Mouse (Mus musculus): Measurements from ENCODE around the gene Brd3. TPM values are rescaled to one million over a fixed set of nuclear protein-coding genes. Genes with fewer than 3 reads are reported as not detected.
A peak's percentile ranks its signal among the peaks of the same experiment; 100 is the strongest.

Gene Brd3
- polyA plus RNA-seq, 1 experiment from 2014 or later: 126 TPM

GRCm38 (mm10) chr2:27413936-27414657 lies 93.4 kb downstream of the Brd3 start:
- peak overlapping the region; percentile 54; the same call in 1 of the 2 replicates for H3K27ac ChIP-seq (ENCODE audit: low read depth)
- peak; percentile 65 for ATAC-seq (ENCODE audit: insufficient read depth)
- peaks cover 67% of the 10 kb centered on the region for H3K4me1 ChIP-seq (ENCODE audit: insufficient read depth)
- H3K4me2 ChIP-seq: peak overlapping the region; percentile 34
- no peak for TF ChIP-seq CTCF (IDR thresholded peaks at IDR 0.05; ENCODE audit: low read depth)
- WGBS: 23% methylated on average over 16 of the region's 16 CpGs
- H3K27me3 ChIP-seq (ENCODE audit: insufficient read depth, low read length): no peaks in the 10 kb centered on the region
- H3K9me3 ChIP-seq (ENCODE audit: low read depth, low read length): no peaks in the 10 kb centered on the region
- peak; percentile 53 for DNase-seq
- no peaks in the 10 kb centered on the region for H3K36me3 ChIP-seq (ENCODE audit: insufficient read depth)
- no peak overlapping the region for H3K4me3 ChIP-seq (ENCODE audit: low read depth, low read length)
- H3K9ac ChIP-seq: no peak overlapping the region; the same call in 1 of the 2 replicates

DNA sequence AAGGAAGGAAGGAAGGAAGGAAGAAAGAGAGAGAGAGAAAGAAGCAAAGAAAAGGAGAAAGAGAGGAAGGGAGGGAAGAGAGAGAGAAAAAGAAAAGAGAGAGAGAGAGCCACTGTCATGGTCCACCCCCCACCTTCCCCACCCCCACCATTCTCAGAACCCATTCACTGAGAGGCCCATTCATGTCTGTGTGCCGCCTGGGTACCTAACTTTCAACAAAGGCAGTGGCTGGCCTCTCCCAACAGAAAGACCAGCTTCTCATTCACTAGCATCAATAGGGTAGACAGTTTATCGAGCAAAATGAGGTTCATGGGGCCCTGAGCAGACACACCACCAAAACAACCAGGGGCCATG lies 93.9 kb downstream of the Brd3 start:
- DNase-seq (no peak), ATAC-seq (ENCODE audit: insufficient read depth) (no peak)
- Histone ChIP-seq H3K27me3 (ENCODE audit: insufficient read depth, low read length) (no peaks in the 10 kb centered on the region), H3K36me3 (ENCODE audit: insufficient read depth) (no peaks in the 10 kb centered on the region), H3K9me3 (ENCODE audit: low read depth, low read length) (no peaks in the 10 kb centered on the region), H3K4me3 (ENCODE audit: low read depth, low read length) (no peak overlapping the region), H3K4me2 (peak overlapping the region; percentile 34; the same call in 1 of the 2 replicates), H3K9ac (no peak overlapping the region), H3K27ac (ENCODE audit: low read depth) (peak overlapping the region; percentile 54; the same call in 1 of the 2 replicates), H3K4me1 (ENCODE audit: insufficient read depth) (peaks cover 62% of the 10 kb centered on the region)
- 40% methylated on average over 2 of the region's 2 CpGs for WGBS
- no peak for TF ChIP-seq CTCF (IDR thresholded peaks at IDR 0.05; ENCODE audit: low read depth)

DNA sequence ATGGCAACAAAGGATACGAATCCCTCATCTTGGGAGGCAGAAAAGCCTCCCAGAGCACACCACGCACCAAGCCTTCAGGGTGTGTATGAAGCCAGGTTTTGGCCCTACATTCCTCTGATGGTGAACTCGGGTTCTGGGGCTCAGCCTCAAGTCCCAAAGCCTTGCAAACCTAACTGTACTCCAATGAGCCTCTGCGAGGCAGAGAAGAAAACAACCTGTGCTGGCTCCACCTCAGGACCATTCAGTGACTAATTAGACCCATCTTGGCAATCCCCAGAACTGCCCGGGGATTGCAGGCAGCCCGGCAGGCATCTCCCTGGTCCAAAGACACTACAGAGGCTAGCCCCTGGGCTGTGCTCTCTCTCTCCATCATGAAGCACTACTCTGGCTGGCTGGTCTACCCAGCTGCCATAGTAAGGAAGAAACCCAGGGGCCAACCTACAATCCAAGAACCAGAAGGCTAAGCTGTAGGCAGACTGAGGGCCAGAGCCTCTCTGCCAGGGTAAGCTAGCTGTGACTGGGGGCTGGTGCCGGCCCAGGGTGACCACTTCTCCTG lies 95.1 kb downstream of the Brd3 start:
- H3K4me3 ChIP-seq (ENCODE audit: low read depth, low read length): no peak overlapping the region
- H3K9me3 ChIP-seq (ENCODE audit: low read depth, low read length): no peaks in the 10 kb centered on the region
- WGBS: 13% methylated on average over 7 of the region's 7 CpGs
- peaks cover 51% of the 10 kb centered on the region for H3K4me1 ChIP-seq (ENCODE audit: insufficient read depth)
- H3K27ac ChIP-seq (ENCODE audit: low read depth): peak overlapping the region; percentile 65; the same call in 1 of the 2 replicates
- peak overlapping the region; percentile 10 for H3K4me2 ChIP-seq
- TF ChIP-seq CTCF (IDR thresholded peaks at IDR 0.05; ENCODE audit: low read depth): no peak
- peak; percentile 7; the same call in 1 of the 2 replicates for ATAC-seq (ENCODE audit: insufficient read depth)
- H3K9ac ChIP-seq: no peak overlapping the region
- DNase-seq: no peak
- no peaks in the 10 kb centered on the region for H3K36me3 ChIP-seq (ENCODE audit: insufficient read depth)
- no peaks in the 10 kb centered on the region for H3K27me3 ChIP-seq (ENCODE audit: insufficient read depth, low read length)

DNA sequence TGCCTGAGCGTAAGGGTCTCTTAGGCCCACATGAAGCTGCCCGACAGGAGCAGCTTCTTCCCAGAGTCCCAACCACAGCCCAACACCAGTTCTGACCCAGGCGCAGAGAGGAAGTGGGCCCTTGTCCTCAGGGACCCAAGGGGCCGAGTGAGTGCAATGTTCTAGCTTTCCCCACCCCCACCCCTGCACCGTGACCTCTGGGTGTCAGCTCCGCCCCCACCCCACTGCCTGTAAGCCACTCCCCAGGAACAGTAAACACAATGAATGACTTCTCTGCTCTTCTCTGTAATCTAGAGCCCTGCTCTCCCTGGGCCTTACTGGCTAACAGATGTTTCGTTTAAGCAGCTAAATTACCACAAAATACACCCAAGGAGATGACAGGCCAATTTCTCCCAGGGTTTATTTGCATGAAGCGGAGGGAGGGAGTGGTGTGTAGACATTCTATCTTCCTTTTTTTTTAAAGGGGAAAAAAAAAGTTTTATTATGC lies 95.7 kb downstream of the Brd3 start:
- ATAC-seq (ENCODE audit: insufficient read depth): peak; percentile 83
- DNase-seq: peak; percentile 78
- peak overlapping the region; percentile 65 for H3K27ac ChIP-seq (ENCODE audit: low read depth)
- peaks cover 51% of the 10 kb centered on the region for H3K4me1 ChIP-seq (ENCODE audit: insufficient read depth)
- no peak for TF ChIP-seq CTCF (IDR thresholded peaks at IDR 0.05; ENCODE audit: low read depth)
- H3K9me3 ChIP-seq (ENCODE audit: low read depth, low read length): no peaks in the 10 kb centered on the region
- WGBS: 10% methylated on average over 8 of the region's 8 CpGs
- H3K4me3 ChIP-seq (ENCODE audit: low read depth, low read length): no peak overlapping the region
- H3K4me2 ChIP-seq: no peak overlapping the region
- no peaks in the 10 kb centered on the region for H3K27me3 ChIP-seq (ENCODE audit: insufficient read depth, low read length)
- no peak overlapping the region for H3K9ac ChIP-seq
- no peaks in the 10 kb centered on the region for H3K36me3 ChIP-seq (ENCODE audit: insufficient read depth)

DNA sequence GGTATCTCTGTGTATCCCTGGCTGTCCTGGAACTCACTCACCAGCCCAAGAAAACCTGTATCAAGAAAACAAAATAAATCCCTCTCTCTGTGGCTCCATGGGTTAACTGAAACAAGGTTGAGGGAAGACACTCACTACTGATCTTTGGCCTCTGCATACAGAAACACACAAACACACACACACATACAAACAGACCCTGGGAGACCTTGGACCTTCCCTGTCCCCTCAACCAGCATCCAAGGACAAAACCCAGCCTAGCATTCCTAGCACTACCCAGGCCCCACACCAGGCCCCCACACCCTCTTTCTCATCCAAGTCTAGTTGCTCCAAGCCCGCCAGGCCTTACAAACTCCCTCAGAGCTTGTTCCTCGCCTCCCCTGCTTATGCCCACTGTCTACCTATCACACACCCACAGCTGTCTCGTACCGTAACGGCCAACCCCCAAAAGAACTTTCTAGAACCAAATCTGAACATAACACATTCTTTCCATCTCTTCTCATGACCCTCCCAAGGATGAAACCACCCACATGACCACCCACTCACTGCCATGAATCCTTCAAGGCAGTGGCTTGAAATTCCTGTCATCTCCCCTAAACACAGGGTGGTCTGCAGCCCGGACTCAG lies 96.8 kb downstream of the Brd3 start:
- 67% methylated on average over 6 of the region's 6 CpGs for WGBS
- Histone ChIP-seq H3K27ac (ENCODE audit: low read depth) (no peak overlapping the region), H3K4me1 (ENCODE audit: insufficient read depth) (peaks cover 44% of the 10 kb centered on the region), H3K4me2 (no peak overlapping the region), H3K36me3 (ENCODE audit: insufficient read depth) (no peaks in the 10 kb centered on the region), H3K9me3 (ENCODE audit: low read depth, low read length) (no peaks in the 10 kb centered on the region), H3K9ac (no peak overlapping the region), H3K27me3 (ENCODE audit: insufficient read depth, low read length) (no peaks in the 10 kb centered on the region), H3K4me3 (ENCODE audit: low read depth, low read length) (no peak overlapping the region)
- DNase-seq (no peak), ATAC-seq (ENCODE audit: insufficient read depth) (no peak)
- no peak for TF ChIP-seq CTCF (IDR thresholded peaks at IDR 0.05; ENCODE audit: low read depth)

GRCm38 (mm10) chr2:27408194-27408593 lies 99.3 kb downstream of the Brd3 start:
- Histone ChIP-seq H3K4me3 (ENCODE audit: low read depth, low read length) (no peak overlapping the region), H3K4me2 (no peak overlapping the region), H3K27ac (ENCODE audit: low read depth) (no peak overlapping the region), H3K27me3 (ENCODE audit: insufficient read depth, low read length) (no peaks in the 10 kb centered on the region), H3K9ac (no peak overlapping the region), H3K36me3 (ENCODE audit: insufficient read depth) (no peaks in the 10 kb centered on the region), H3K4me1 (ENCODE audit: insufficient read depth) (peaks cover 40% of the 10 kb centered on the region), H3K9me3 (ENCODE audit: low read depth, low read length) (no peaks in the 10 kb centered on the region)
- no peak for DNase-seq
- 49% methylated on average over 3 of the region's 3 CpGs for WGBS
- no peak for TF ChIP-seq CTCF (IDR thresholded peaks at IDR 0.05; ENCODE audit: low read depth)
- no peak for ATAC-seq (ENCODE audit: insufficient read depth)

- no peak overlapping the region for H3K4me2 ChIP-seq
- no peak overlapping the region for H3K27ac ChIP-seq (ENCODE audit: low read depth)
- H3K27me3 ChIP-seq (ENCODE audit: insufficient read depth, low read length): no peaks in the 10 kb centered on the region
- no peaks in the 10 kb centered on the region for H3K9me3 ChIP-seq (ENCODE audit: low read depth, low read length)
- no peak overlapping the region for H3K9ac ChIP-seq
- peaks cover 32% of the 10 kb centered on the region for H3K4me1 ChIP-seq (ENCODE audit: insufficient read depth)
- no peak overlapping the region for H3K4me3 ChIP-seq (ENCODE audit: low read depth, low read length)
- TF ChIP-seq CTCF (IDR thresholded peaks at IDR 0.05; ENCODE audit: low read depth): no peak
- DNase-seq (no peak), ATAC-seq (ENCODE audit: insufficient read depth) (no peak)
- WGBS: 76% methylated on average over 5 of the region's 5 CpGs
- H3K36me3 ChIP-seq (ENCODE audit: insufficient read depth): no peaks in the 10 kb centered on the region
Observed at GRCm38 (mm10) chr2:27406928-27407327, 100.5 kb downstream of the Brd3 start.

Data from lung, embryonic 14.5 days (tissue).